Mouse (Mus musculus): ENCODE measurements around the gene 4833439L19Rik. TPM values are rescaled to one million over a fixed set of nuclear protein-coding genes. Genes with fewer than 3 reads are reported as not detected.

The 4833439L19Rik gene
- polyA plus RNA-seq, 1 experiment = 2.7 TPM

GRCm38 (mm10) chr13:54520221-54520620 is 45.0 kb downstream of the 4833439L19Rik start:
- Histone ChIP-seq H3K4me1 (ENCODE audit: control insufficient read depth) (no peaks in the 10 kb centered on the region), H3K9me3 (ENCODE audit: control insufficient read depth, low read length) (no peaks in the 10 kb centered on the region), H3K27me3 (ENCODE audit: control insufficient read depth) (no peaks in the 10 kb centered on the region), H3K36me3 (ENCODE audit: control insufficient read depth) (peaks cover 12% of the 10 kb centered on the region), H3K4me3 (replicated peaks) (no peak overlapping the region)
- no peak for TF ChIP-seq GATA1 (IDR thresholded peaks at IDR 0.05; ENCODE audit: low read length)
- no peak for TF ChIP-seq TAL1 (IDR thresholded peaks at IDR 0.05; ENCODE audit: low read length)

GRCm38 (mm10) chr13:54505920-54506319 is 59.3 kb downstream of the 4833439L19Rik start:
- Histone ChIP-seq H3K27me3 (ENCODE audit: control insufficient read depth) (peaks cover 22% of the 10 kb centered on the region), H3K36me3 (ENCODE audit: control insufficient read depth) (no peaks in the 10 kb centered on the region), H3K9me3 (ENCODE audit: control insufficient read depth, low read length) (no peaks in the 10 kb centered on the region), H3K4me1 (ENCODE audit: control insufficient read depth) (peaks cover 40% of the 10 kb centered on the region), H3K4me3 (replicated peaks) (no peak overlapping the region)
- TF ChIP-seq GATA1 (IDR thresholded peaks at IDR 0.05; ENCODE audit: low read length) (no peak), TAL1 (IDR thresholded peaks at IDR 0.05; ENCODE audit: low read length) (no peak)

- no peaks in the 10 kb centered on the region for H3K36me3 ChIP-seq (ENCODE audit: control insufficient read depth)
- peaks cover 23% of the 10 kb centered on the region for H3K27me3 ChIP-seq (ENCODE audit: control insufficient read depth)
- H3K9me3 ChIP-seq (ENCODE audit: control insufficient read depth, low read length) = no peaks in the 10 kb centered on the region
- peak overlapping the region; percentile 79 for H3K4me3 ChIP-seq (replicated peaks)
- H3K4me1 ChIP-seq (ENCODE audit: control insufficient read depth) = peaks cover 47% of the 10 kb centered on the region
- no peak for TF ChIP-seq TAL1 (IDR thresholded peaks at IDR 0.05; ENCODE audit: low read length)
- no peak for TF ChIP-seq GATA1 (IDR thresholded peaks at IDR 0.05; ENCODE audit: low read length)
These were observed 60.5 kb downstream of the 4833439L19Rik start for GRCm38 (mm10) chr13:54504611-54505260.

- Histone ChIP-seq H3K27me3 (ENCODE audit: control insufficient read depth) (peaks cover 32% of the 10 kb centered on the region), H3K9me3 (ENCODE audit: control insufficient read depth, low read length) (no peaks in the 10 kb centered on the region), H3K4me3 (replicated peaks) (peak within 1 kb of the TSS; percentile 79), H3K4me1 (ENCODE audit: control insufficient read depth) (peaks cover 44% of the 10 kb centered on the region), H3K36me3 (ENCODE audit: control insufficient read depth) (no peaks in the 10 kb centered on the region)
- no peak for TF ChIP-seq GATA1 (IDR thresholded peaks at IDR 0.05; ENCODE audit: low read length)
- TF ChIP-seq TAL1 (IDR thresholded peaks at IDR 0.05; ENCODE audit: low read length) = no peak
These were observed 61.4 kb downstream of the 4833439L19Rik start, which contains the start of gene Simc1 for GRCm38 (mm10) chr13:54503604-54504521. Gene Simc1 (plus strand): TSS chr13:54503779.

- H3K36me3 ChIP-seq (ENCODE audit: control insufficient read depth) = no peaks in the 10 kb centered on the region
- no peak for TF ChIP-seq TAL1 (IDR thresholded peaks at IDR 0.05; ENCODE audit: low read length)
- no peak for TF ChIP-seq GATA1 (IDR thresholded peaks at IDR 0.05; ENCODE audit: low read length)
- peaks cover 44% of the 10 kb centered on the region for H3K4me1 ChIP-seq (ENCODE audit: control insufficient read depth)
- H3K4me3 ChIP-seq (replicated peaks) = peak overlapping the region; percentile 79
- no peaks in the 10 kb centered on the region for H3K9me3 ChIP-seq (ENCODE audit: control insufficient read depth, low read length)
- H3K27me3 ChIP-seq (ENCODE audit: control insufficient read depth) = peaks cover 37% of the 10 kb centered on the region
These were observed 62.0 kb downstream of the 4833439L19Rik start for GRCm38 (mm10) chr13:54503278-54503603.

- Histone ChIP-seq H3K9me3 (ENCODE audit: control insufficient read depth, low read length) (no peaks in the 10 kb centered on the region), H3K36me3 (ENCODE audit: control insufficient read depth) (no peaks in the 10 kb centered on the region), H3K4me1 (ENCODE audit: control insufficient read depth) (peaks cover 44% of the 10 kb centered on the region), H3K4me3 (replicated peaks) (no peak overlapping the region), H3K27me3 (ENCODE audit: control insufficient read depth) (peaks cover 42% of the 10 kb centered on the region)
- TF ChIP-seq GATA1 (IDR thresholded peaks at IDR 0.05; ENCODE audit: low read length) (no peak), TAL1 (IDR thresholded peaks at IDR 0.05; ENCODE audit: low read length) (no peak)
These were observed 63.1 kb downstream of the 4833439L19Rik start for GRCm38 (mm10) chr13:54501957-54502690.

GRCm38 (mm10) chr13:54501352-54501751 is 63.9 kb downstream of the 4833439L19Rik start:
- no peak for TF ChIP-seq GATA1 (IDR thresholded peaks at IDR 0.05; ENCODE audit: low read length)
- TF ChIP-seq TAL1 (IDR thresholded peaks at IDR 0.05; ENCODE audit: low read length) = no peak
- Histone ChIP-seq H3K4me1 (ENCODE audit: control insufficient read depth) (peaks cover 43% of the 10 kb centered on the region), H3K27me3 (ENCODE audit: control insufficient read depth) (peaks cover 42% of the 10 kb centered on the region), H3K9me3 (ENCODE audit: control insufficient read depth, low read length) (no peaks in the 10 kb centered on the region), H3K36me3 (ENCODE audit: control insufficient read depth) (no peaks in the 10 kb centered on the region), H3K4me3 (replicated peaks) (no peak overlapping the region)

Other genes with a start within 250 kb of the 4833439L19Rik start
- 0.02 and 0.03 TPM in 2 replicates for gene Cplx2, start 194.1 kb downstream of the 4833439L19Rik start, polyA plus RNA-seq (2012)
- gene Thoc3, start 96.6 kb downstream of the 4833439L19Rik start, polyA plus RNA-seq (2012) = 5.1 and 5.7 TPM in 2 replicates
- gene Simc1, start 61.7 kb downstream of the 4833439L19Rik start, polyA plus RNA-seq (2012) = 0.04 and 0.07 TPM in 2 replicates
- 0.08 TPM in 1 of 2 replicates, not detected in the other for gene Arl10, start 9.6 kb upstream of the 4833439L19Rik start, polyA plus RNA-seq (2012)
- gene Nop16, start 24.7 kb upstream of the 4833439L19Rik start, polyA plus RNA-seq (2012) = 0.77 and 1.7 TPM in 2 replicates
- 3.8 and 14.7 TPM in 2 replicates for gene Higd2a, start 24.8 kb upstream of the 4833439L19Rik start, polyA plus RNA-seq (2012)
- 46.7 and 79.0 TPM in 2 replicates for gene Cltb, start 45.9 kb upstream of the 4833439L19Rik start, polyA plus RNA-seq (2012)
- gene Faf2, start 56.3 kb upstream of the 4833439L19Rik start, polyA plus RNA-seq (2012) = 1.3 and 1.5 TPM in 2 replicates
- 20.2 and 23.6 TPM in 2 replicates for gene Rnf44, start 128.5 kb upstream of the 4833439L19Rik start, polyA plus RNA-seq (2012)
- 0.03 TPM in 1 of 2 replicates, not detected in the other for gene Cdhr2, start 136.0 kb upstream of the 4833439L19Rik start, polyA plus RNA-seq (2012)
- gene Gprin1, start 184.4 kb upstream of the 4833439L19Rik start, polyA plus RNA-seq (2012) = not detected in 2 replicates
- not detected in 2 replicates for gene Sncb, start 201.2 kb upstream of the 4833439L19Rik start, polyA plus RNA-seq (2012)
- gene Eif4e1b, start 218.6 kb upstream of the 4833439L19Rik start, polyA plus RNA-seq (2012) = not detected in 2 replicates
- not detected in 2 replicates for gene Tspan17, start 223.9 kb upstream of the 4833439L19Rik start, polyA plus RNA-seq (2012)